Mouse (Mus musculus): ENCODE data around the gene Dpyd. TPM values are rescaled to one million over a fixed set of nuclear protein-coding genes. Genes with fewer than 3 reads are reported as not detected.

The Dpyd gene
- total RNA-seq, 1 experiment from 2014 or later: 44.6 TPM

GRCm38 (mm10) chr3:118676052-118676777 lies 114.3 kb downstream of the Dpyd start:
- no peak for DNase-seq

GRCm38 (mm10) chr3:118680803-118681202 lies 118.9 kb downstream of the Dpyd start:
- DNase-seq: peak; percentile 20

- DNase-seq: no peak
These were observed 188.3 kb downstream of the Dpyd start for GRCm38 (mm10) chr3:118750269-118750668.

GRCm38 (mm10) chr3:118753623-118754022 lies 191.7 kb downstream of the Dpyd start:
- no peak for DNase-seq

- no peak for DNase-seq
These were observed 194.2 kb downstream of the Dpyd start for GRCm38 (mm10) chr3:118756099-118756498.

- no peak for DNase-seq
These were observed 251.0 kb downstream of the Dpyd start for GRCm38 (mm10) chr3:118812885-118813284.

- DNase-seq: no peak
These were observed 288.9 kb downstream of the Dpyd start for GRCm38 (mm10) chr3:118850613-118851527.

GRCm38 (mm10) chr3:118852711-118853110 lies 290.8 kb downstream of the Dpyd start:
- DNase-seq: no peak

GRCm38 (mm10) chr3:118855411-118855810 lies 293.5 kb downstream of the Dpyd start:
- no peak for DNase-seq

GRCm38 (mm10) chr3:118869113-118870107 lies 307.5 kb downstream of the Dpyd start:
- DNase-seq: no peak

- no peak for DNase-seq
These were observed 313.9 kb downstream of the Dpyd start for GRCm38 (mm10) chr3:118875871-118876270.

- DNase-seq: no peak
These were observed 337.1 kb downstream of the Dpyd start for GRCm38 (mm10) chr3:118899036-118899435.

GRCm38 (mm10) chr3:118991312-118991711 lies 429.4 kb downstream of the Dpyd start:
- no peak for DNase-seq

- DNase-seq: no peak
These were observed 429.9 kb downstream of the Dpyd start for GRCm38 (mm10) chr3:118991793-118992192.

- no peak for DNase-seq
These were observed 459.3 kb downstream of the Dpyd start for GRCm38 (mm10) chr3:119021255-119021654.

- no peak for DNase-seq
These were observed 480.7 kb downstream of the Dpyd start for GRCm38 (mm10) chr3:119042611-119043010.

GRCm38 (mm10) chr3:119056144-119056543 lies 494.2 kb downstream of the Dpyd start:
- DNase-seq: no peak

- DNase-seq: no peak
These were observed 501.3 kb downstream of the Dpyd start for GRCm38 (mm10) chr3:119063214-119063613.

GRCm38 (mm10) chr3:119063642-119064041 lies 501.7 kb downstream of the Dpyd start:
- no peak for DNase-seq

GRCm38 (mm10) chr3:119064746-119065145 lies 502.8 kb downstream of the Dpyd start:
- DNase-seq: no peak

- DNase-seq: no peak
These were observed 505.3 kb downstream of the Dpyd start for GRCm38 (mm10) chr3:119067221-119067620.

- DNase-seq: no peak
These were observed 524.7 kb downstream of the Dpyd start for GRCm38 (mm10) chr3:119086618-119087017.
